Mouse (Mus musculus) liver, embryonic 11.5 days (tissue): ENCODE data around the gene Olfr141. TPM values are rescaled to one million over a fixed set of nuclear protein-coding genes. Genes with fewer than 3 reads are reported as not detected.

Source experiments
- ATAC-seq: fragments of 200-750 bp; cut with Nextera tagmentation; replicated peaks from 2 replicates; pipeline ENCODE4 v1.8.0; 2017; ENCODE audit warnings: moderate number of reproducible peaks, mild to moderate bottlenecking, moderate TSS enrichment, moderate library complexity; ENCODE audit not compliant: low FRiP score
- DNase-seq: peaks from one replicate; pipeline ENCODE4 v3.0.0-alpha.2; 2017; ENCODE audit warnings: low spot score
- H3K27ac ChIP-seq: fragments of 300-500 bp; sonication (generic); 2 replicates; pipeline ENCODE4 v1.5.1; 2014; ENCODE audit warnings: mild to moderate bottlenecking, low read depth, low read length, control low read depth
- H3K27me3 ChIP-seq: fragments of 300-500 bp; sonication (generic); replicated peaks from 2 replicates; pipeline ENCODE4 v1.6.1; 2014; ENCODE audit warnings: low read length, mixed read lengths; ENCODE audit not compliant: control insufficient read depth, insufficient read depth
- H3K36me3 ChIP-seq: fragments of 300-500 bp; sonication (generic); 2 replicates; pipeline ENCODE4 v1.6.1; 2014; ENCODE audit warnings: mild to moderate bottlenecking, low read length, moderate library complexity, mixed read lengths; ENCODE audit not compliant: control insufficient read depth, insufficient read depth
- H3K4me1 ChIP-seq: fragments of 300-500 bp; sonication (generic); replicated peaks from 2 replicates; pipeline ENCODE4 v1.6.1; 2014; ENCODE audit warnings: low read length, mixed read lengths; ENCODE audit not compliant: control insufficient read depth, insufficient read depth
- H3K4me2 ChIP-seq: fragments of 300-500 bp; sonication (generic); 2 replicates; pipeline ENCODE4 v1.6.1; 2014; ENCODE audit warnings: mild to moderate bottlenecking, control low read depth, moderate library complexity
- H3K4me3 ChIP-seq: fragments of 300-500 bp; sonication (generic); 2 replicates; pipeline ENCODE4 v1.5.1; 2014; ENCODE audit warnings: low read depth, low read length, control low read depth
- H3K9ac ChIP-seq: fragments of 300-500 bp; sonication (generic); 2 replicates; pipeline ENCODE4 v1.6.1; 2014; ENCODE audit warnings: low read depth, low read length, control low read depth
- H3K9me3 ChIP-seq: fragments of 300-500 bp; sonication (generic); 2 replicates; pipeline ENCODE4 v1.6.1; 2016; ENCODE audit warnings: low read length, inconsistent platforms, mixed read lengths; ENCODE audit not compliant: control insufficient read depth
- WGBS: fragments of 180-500 bp; shearing (Covaris S2); extraction: QIAGEN DNeasy Blood & Tissue Kit; methylation state at CpG from one replicate; pipeline ENCODE4 v1.1.7; 2014; 5-methylcytosine and 5-hydroxymethylcytosine counted together
- polyA plus RNA-seq: library from polyadenylated mRNA; unstranded; fragments of >200 nt; fragmentation: Nextera tagmentation; extraction: Ambion mirVana; gene quantifications from 2 replicates; pipeline ENCODE4 v1.2.1, GENCODE M21; 2014

Gene Olfr141
- polyA plus RNA-seq, result not detected in 2 replicates

- ATAC-seq, result no peak
- no peak within 1 kb of the TSS for H3K9ac ChIP-seq
- H3K27me3 ChIP-seq, result no peaks in the 10 kb centered on the region
- no peak within 1 kb of the TSS for H3K4me3 ChIP-seq
- H3K4me1 ChIP-seq, result no peaks in the 10 kb centered on the region
- H3K36me3 ChIP-seq, result no peaks in the 10 kb centered on the region
- no peak for DNase-seq
- no peak within 1 kb of the TSS for H3K4me2 ChIP-seq
- no peaks in the 10 kb centered on the region for H3K9me3 ChIP-seq
- no peak within 1 kb of the TSS for H3K27ac ChIP-seq
These were observed at the start of gene Olfr141 for GRCm38 (mm10) chr2:86809918-86810317. Gene Olfr141 (minus strand): TSS chr2:86810018.

DNA sequence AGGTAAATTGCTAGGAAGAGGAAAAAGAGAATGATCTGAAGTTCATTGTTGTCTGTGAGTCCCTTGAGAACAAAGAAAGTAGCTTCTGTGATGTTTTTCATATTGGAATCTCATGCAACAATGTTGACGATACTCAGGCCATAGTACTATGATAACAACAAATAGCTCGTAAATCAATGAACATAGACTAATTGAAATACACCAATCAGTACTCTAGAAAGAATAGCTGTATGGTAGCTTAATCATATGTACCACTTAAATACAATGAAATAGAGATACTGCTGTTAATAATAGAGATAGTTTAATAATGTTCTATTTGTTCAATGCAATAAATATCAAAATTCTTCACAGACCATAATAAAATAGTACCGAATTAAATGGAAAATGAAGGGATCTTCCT is 41.8 kb upstream of the Olfr141 start, which contains the start of gene Olfr1095:
Gene Olfr1095, minus strand, starts transcription at position 101 of the 400 bp plus-strand sequence.
- Histone ChIP-seq H3K4me2 (no peak within 1 kb of the TSS), H3K27ac (no peak within 1 kb of the TSS), H3K9me3 (no peaks in the 10 kb centered on the region), H3K4me3 (no peak within 1 kb of the TSS), H3K4me1 (no peaks in the 10 kb centered on the region), H3K36me3 (no peaks in the 10 kb centered on the region), H3K27me3 (no peaks in the 10 kb centered on the region), H3K9ac (no peak within 1 kb of the TSS)
- ATAC-seq (no peak), DNase-seq (no peak)
- 88% methylated on average over 3 of the region's 3 CpGs for WGBS

- DNase-seq, result no peak
- no peak for ATAC-seq
- no peak within 1 kb of the TSS for H3K27ac ChIP-seq
- no peak within 1 kb of the TSS for H3K4me3 ChIP-seq
- H3K9ac ChIP-seq, result no peak within 1 kb of the TSS
- no peaks in the 10 kb centered on the region for H3K4me1 ChIP-seq
- no peaks in the 10 kb centered on the region for H3K27me3 ChIP-seq
- H3K9me3 ChIP-seq, result no peaks in the 10 kb centered on the region
- H3K4me2 ChIP-seq, result no peak within 1 kb of the TSS
- H3K36me3 ChIP-seq, result no peaks in the 10 kb centered on the region
These were observed 14.5 kb upstream of the Olfr141 start, which contains the start of gene Olfr1094 for GRCm38 (mm10) chr2:86824363-86824762. Gene Olfr1094 (plus strand): TSS chr2:86824663.

DNA sequence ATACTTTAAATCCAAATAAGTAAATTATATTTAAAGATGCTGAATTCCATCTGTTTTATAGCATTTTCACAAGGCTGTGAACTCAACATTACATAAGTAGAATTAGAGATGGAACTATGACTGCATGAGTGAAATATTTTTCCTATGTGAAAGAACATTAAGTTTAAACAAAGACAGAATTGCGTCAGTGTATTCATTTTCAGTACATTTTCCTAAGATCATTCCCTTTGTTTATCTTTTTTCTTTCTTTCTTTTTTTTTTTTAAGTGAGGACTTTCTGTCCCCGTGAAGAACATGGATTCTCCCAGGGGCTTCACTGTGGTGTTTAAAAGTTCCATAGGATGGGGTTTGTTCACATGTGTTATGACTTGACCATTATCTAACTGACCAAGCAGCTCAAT is 27.6 kb downstream of the Olfr141 start, which contains the start of gene Olfr1093:
Gene Olfr1093, plus strand, starts transcription at position 301 of the 400 bp plus-strand sequence.
- no peak for DNase-seq
- 81% methylated on average over 2 of the region's 2 CpGs for WGBS

DNA sequence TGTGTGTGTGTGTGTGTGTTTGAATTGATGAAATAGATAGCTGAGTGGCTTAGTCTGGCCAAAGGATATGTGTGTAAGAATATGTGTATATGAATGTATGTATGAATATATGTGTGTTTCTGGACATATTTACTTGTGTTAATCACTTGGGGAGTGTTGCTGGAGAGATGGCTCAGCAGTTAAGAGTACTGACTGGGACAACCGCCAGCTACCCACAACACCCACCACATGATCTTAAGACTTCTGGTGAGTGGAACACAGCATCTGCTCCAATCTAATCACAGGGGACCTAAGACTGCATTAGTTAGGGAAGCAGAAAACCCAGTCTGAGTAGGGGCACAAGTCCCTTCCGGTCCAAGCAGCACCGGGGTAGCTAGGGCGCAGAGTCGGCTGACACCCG is 48.8 kb downstream of the Olfr141 start:
- 92% methylated on average over 6 of the region's 6 CpGs for WGBS
- DNase-seq (no peak), ATAC-seq (no peak)
- Histone ChIP-seq H3K4me1 (no peaks in the 10 kb centered on the region), H3K27me3 (no peaks in the 10 kb centered on the region), H3K4me2 (no peak overlapping the region), H3K9ac (no peak overlapping the region), H3K27ac (no peak overlapping the region), H3K36me3 (no peaks in the 10 kb centered on the region), H3K4me3 (no peak overlapping the region), H3K9me3 (no peaks in the 10 kb centered on the region)

More for the DNA sequence above, 27.6 kb downstream of the Olfr141 start, which contains the start of gene Olfr1093:
- H3K4me1 ChIP-seq, result no peaks in the 10 kb centered on the region
- no peak for ATAC-seq
- no peak within 1 kb of the TSS for H3K4me2 ChIP-seq
- no peaks in the 10 kb centered on the region for H3K36me3 ChIP-seq
- H3K9ac ChIP-seq, result no peak within 1 kb of the TSS
- H3K4me3 ChIP-seq, result no peak within 1 kb of the TSS
- H3K27me3 ChIP-seq, result no peaks in the 10 kb centered on the region
- no peak within 1 kb of the TSS for H3K27ac ChIP-seq
- no peaks in the 10 kb centered on the region for H3K9me3 ChIP-seq

DNA sequence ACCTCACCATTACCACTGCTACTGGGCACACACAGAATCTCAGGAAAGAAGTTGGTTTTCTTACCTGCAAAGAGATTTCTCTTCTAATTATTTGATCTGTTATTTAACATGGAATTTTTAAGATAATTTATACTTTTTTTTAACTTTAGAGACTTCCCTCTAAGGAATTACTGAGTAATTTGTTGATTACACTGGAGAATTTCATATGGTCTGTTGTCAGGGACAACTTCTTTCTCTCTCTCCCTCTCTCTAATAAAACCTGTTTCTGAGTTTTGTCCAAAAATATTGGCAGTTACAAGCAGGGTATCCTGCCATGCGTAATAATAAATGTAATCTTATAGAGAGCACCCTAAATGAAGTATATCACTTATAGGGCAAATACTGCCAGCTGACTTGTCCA is 50.9 kb downstream of the Olfr141 start, which contains the start of gene Olfr1090:
Gene Olfr1090, minus strand, starts transcription at position 101 of the 400 bp plus-strand sequence.
- H3K27ac ChIP-seq, result no peak within 1 kb of the TSS
- H3K4me1 ChIP-seq, result no peaks in the 10 kb centered on the region
- H3K9ac ChIP-seq, result no peak within 1 kb of the TSS
- H3K36me3 ChIP-seq, result no peaks in the 10 kb centered on the region
- H3K4me2 ChIP-seq, result no peak within 1 kb of the TSS
- H3K4me3 ChIP-seq, result no peak within 1 kb of the TSS
- ATAC-seq (no peak), DNase-seq (no peak)
- no peaks in the 10 kb centered on the region for H3K9me3 ChIP-seq
- WGBS, result 87% methylated on average over 1 of the region's 1 CpGs
- no peaks in the 10 kb centered on the region for H3K27me3 ChIP-seq

Other genes with a start within 250 kb of the Olfr141 start
- gene Olfr1082, start 211.1 kb downstream of the Olfr141 start, polyA plus RNA-seq, result not detected in 2 replicates
- gene Olfr1084, start 170.3 kb downstream of the Olfr141 start, polyA plus RNA-seq, result not detected in 2 replicates
- gene Olfr1085, start 148.0 kb downstream of the Olfr141 start, polyA plus RNA-seq, result not detected in 2 replicates
- gene Olfr1086, start 129.9 kb downstream of the Olfr141 start, polyA plus RNA-seq, result not detected in 2 replicates
- gene Olfr1087, start 111.6 kb downstream of the Olfr141 start, polyA plus RNA-seq, result not detected in 2 replicates
- not detected in 2 replicates for gene Olfr1089, start 76.3 kb downstream of the Olfr141 start, polyA plus RNA-seq
- gene Olfr1090, start 51.0 kb downstream of the Olfr141 start, polyA plus RNA-seq, result not detected in 2 replicates
- not detected in 2 replicates for gene Olfr1093, start 27.5 kb downstream of the Olfr141 start, polyA plus RNA-seq
- gene Olfr1094, start 14.6 kb upstream of the Olfr141 start, polyA plus RNA-seq, result not detected in 2 replicates
- not detected in 2 replicates for gene Olfr1095, start 41.7 kb upstream of the Olfr141 start, polyA plus RNA-seq
- not detected in 2 replicates for gene Gm13723, start 64.8 kb upstream of the Olfr141 start, polyA plus RNA-seq
- gene Olfr1097, start 82.2 kb upstream of the Olfr141 start, polyA plus RNA-seq, result not detected in 2 replicates
- gene Olfr1098, start 114.5 kb upstream of the Olfr141 start, polyA plus RNA-seq, result not detected in 2 replicates
- not detected in 2 replicates for gene Olfr1099, start 150.7 kb upstream of the Olfr141 start, polyA plus RNA-seq
- gene Olfr1100, start 169.9 kb upstream of the Olfr141 start, polyA plus RNA-seq, result not detected in 2 replicates
- gene Olfr1101, start 181.2 kb upstream of the Olfr141 start, polyA plus RNA-seq, result not detected in 2 replicates
- not detected in 2 replicates for gene Olfr1102, start 188.4 kb upstream of the Olfr141 start, polyA plus RNA-seq
- not detected in 2 replicates for gene Olfr1104, start 217.1 kb upstream of the Olfr141 start, polyA plus RNA-seq
- not detected in 2 replicates for gene Olfr1105, start 226.5 kb upstream of the Olfr141 start, polyA plus RNA-seq
- gene Olfr1106, start 242.3 kb upstream of the Olfr141 start, polyA plus RNA-seq, result not detected in 2 replicates